Mouse (Mus musculus): ENCODE results near the gene Dph3.

GRCm38 (mm10) chr14:32081026-32081425 is 4.5 kb downstream of the Dph3 start:
- no peak for TF ChIP-seq CTCF (IDR thresholded peaks at IDR 0.05; ENCODE audit: borderline replicate concordance, control insufficient read depth, extremely low read depth, insufficient read depth, low read length, poor library complexity)
- no peak for TF ChIP-seq POLR2A (IDR thresholded peaks at IDR 0.05; ENCODE audit: control insufficient read depth, extremely low read depth, insufficient read depth, low read length, poor library complexity)

Data from thymus, adult 2 months (tissue).